Mouse (Mus musculus): Measurements from ENCODE around the gene Xpo6. TPM values are rescaled to one million over a fixed set of nuclear protein-coding genes. Genes with fewer than 3 reads are reported as not detected.

Xpo6 gene
- polyA plus RNA-seq, 1 experiment: 235 TPM

DNA sequence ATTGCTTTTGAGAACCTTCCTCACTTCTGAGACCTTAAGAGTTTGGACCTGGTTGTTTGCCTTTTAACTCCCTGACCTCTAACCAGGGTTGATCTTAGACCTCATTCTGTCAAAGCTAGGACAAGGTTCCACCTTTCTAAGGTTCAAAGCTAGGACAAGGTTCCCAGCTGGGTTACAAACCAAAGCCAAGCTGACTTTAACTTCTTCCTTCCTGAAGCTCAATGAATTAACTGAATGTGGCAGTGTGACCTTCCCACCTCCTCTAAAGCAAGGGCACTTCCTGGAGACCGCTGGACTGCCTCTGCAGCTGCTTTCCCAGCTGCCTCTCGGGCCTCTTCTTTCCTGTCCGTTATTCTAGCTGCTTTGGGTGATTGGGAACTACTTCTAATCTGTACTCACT, 32.9 kb downstream of the Xpo6 start:
- no peak overlapping the region for H3K4me3 ChIP-seq (ENCODE audit: extremely low read depth, insufficient read depth, insufficient read length)
- no peaks in the 10 kb centered on the region for H3K4me1 ChIP-seq (ENCODE audit: control insufficient read depth, insufficient read depth, insufficient read length)
- TF ChIP-seq CTCF (IDR thresholded peaks at IDR 0.05; ENCODE audit: extremely low read depth, insufficient read depth, insufficient read length, insufficient replicate concordance) (no peak), POLR2A (IDR thresholded peaks at IDR 0.05; ENCODE audit: low read depth, low read length) (no peak)
- 4% methylated on average over 3 of the region's 3 CpGs for WGBS
- DNase-seq (ENCODE audit: low read depth in 1 of 2, low spot score in 2 of 2): no peak
- H3K27ac ChIP-seq (ENCODE audit: insufficient read depth, low read length): no peak overlapping the region
- H3K36me3 ChIP-seq (ENCODE audit: control insufficient read depth, insufficient read depth, low read length): peaks cover 9% of the 10 kb centered on the region; the same call in 1 of the 2 replicates
- H3K27me3 ChIP-seq (ENCODE audit: control insufficient read depth, insufficient read depth, low read length): no peaks in the 10 kb centered on the region

DNA sequence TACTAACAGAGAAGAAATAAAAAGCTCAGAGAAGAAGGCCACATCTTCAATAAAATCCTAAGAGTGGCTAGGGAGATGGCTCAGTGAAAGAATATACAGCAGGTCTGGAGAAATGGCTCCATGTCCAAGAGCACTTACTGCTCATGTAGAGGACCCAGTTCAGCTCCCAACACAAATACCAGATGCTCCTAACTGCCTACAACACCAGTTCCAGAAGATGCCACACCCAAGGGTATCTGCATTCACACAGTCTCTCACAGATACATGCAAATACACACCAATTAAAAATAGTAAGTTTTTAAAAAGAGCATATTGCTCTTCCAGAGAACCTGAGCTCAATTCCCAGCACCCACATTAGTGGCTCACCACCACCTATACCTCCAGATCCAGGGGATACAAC, 33.7 kb downstream of the Xpo6 start:
- H3K4me3 ChIP-seq (ENCODE audit: extremely low read depth, insufficient read depth, insufficient read length): no peak overlapping the region
- TF ChIP-seq CTCF (IDR thresholded peaks at IDR 0.05; ENCODE audit: extremely low read depth, insufficient read depth, insufficient read length, insufficient replicate concordance) (no peak), POLR2A (IDR thresholded peaks at IDR 0.05; ENCODE audit: low read depth, low read length) (no peak)
- H3K36me3 ChIP-seq (ENCODE audit: control insufficient read depth, insufficient read depth, low read length): peaks cover 9% of the 10 kb centered on the region; the same call in 1 of the 2 replicates
- H3K4me1 ChIP-seq (ENCODE audit: control insufficient read depth, insufficient read depth, insufficient read length): no peaks in the 10 kb centered on the region
- H3K27ac ChIP-seq (ENCODE audit: insufficient read depth, low read length): no peak overlapping the region
- no peak for DNase-seq (ENCODE audit: low read depth in 1 of 2, low spot score in 2 of 2)
- no peaks in the 10 kb centered on the region for H3K27me3 ChIP-seq (ENCODE audit: control insufficient read depth, insufficient read depth, low read length)

DNA sequence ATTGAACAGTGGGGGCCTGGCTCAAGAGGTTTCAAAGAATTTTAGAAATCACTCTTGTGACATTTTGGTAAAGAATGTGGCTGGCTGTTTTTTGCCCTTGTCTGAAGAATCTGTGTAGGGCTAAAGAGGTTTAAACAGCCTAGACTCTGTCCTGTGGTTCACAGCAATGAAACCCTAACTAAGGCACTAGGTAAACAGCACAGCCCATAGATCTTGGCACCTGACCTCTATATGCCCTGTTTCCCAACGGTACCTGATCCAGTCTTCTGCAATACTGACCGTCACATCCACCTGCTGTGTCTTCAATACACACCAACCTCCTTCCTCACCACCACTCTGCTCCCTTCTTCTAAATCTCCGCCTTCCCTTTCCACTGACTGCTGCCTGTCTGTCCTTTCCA, 42.1 kb downstream of the Xpo6 start:
- peaks cover 30% of the 10 kb centered on the region for H3K36me3 ChIP-seq (ENCODE audit: control insufficient read depth, insufficient read depth, low read length)
- H3K27me3 ChIP-seq (ENCODE audit: control insufficient read depth, insufficient read depth, low read length): no peaks in the 10 kb centered on the region
- TF ChIP-seq CTCF (IDR thresholded peaks at IDR 0.05; ENCODE audit: extremely low read depth, insufficient read depth, insufficient read length, insufficient replicate concordance) (no peak), POLR2A (IDR thresholded peaks at IDR 0.05; ENCODE audit: low read depth, low read length) (no peak)
- no peak overlapping the region for H3K27ac ChIP-seq (ENCODE audit: insufficient read depth, low read length)
- no peaks in the 10 kb centered on the region; the same call in none of the 2 replicates for H3K4me1 ChIP-seq (ENCODE audit: control insufficient read depth, insufficient read depth, insufficient read length)
- H3K4me3 ChIP-seq (ENCODE audit: extremely low read depth, insufficient read depth, insufficient read length): no peak overlapping the region
- DNase-seq (ENCODE audit: low read depth in 1 of 2, low spot score in 2 of 2): no peak
- 96% methylated on average over 3 of the region's 3 CpGs for WGBS

DNA sequence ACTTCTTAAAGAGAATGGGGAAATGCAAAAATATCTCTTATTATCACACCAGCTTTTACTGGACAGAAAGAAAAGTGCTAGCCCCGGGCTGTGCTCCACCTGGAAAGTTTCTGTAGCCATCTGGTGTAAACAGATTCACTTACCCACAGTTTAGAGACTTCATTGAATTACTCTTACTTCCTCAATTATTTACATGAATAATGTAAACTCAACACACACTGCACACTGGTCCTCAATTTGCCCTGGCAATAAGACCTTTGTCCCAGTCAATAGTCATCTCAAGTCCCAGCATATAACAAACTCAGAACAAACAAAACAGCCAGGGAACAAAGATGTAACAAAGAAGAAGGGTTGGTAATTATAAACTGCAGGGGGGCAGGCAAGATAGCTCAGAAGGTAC, 44.6 kb downstream of the Xpo6 start:
- DNase-seq (ENCODE audit: low read depth in 1 of 2, low spot score in 2 of 2): no peak
- Histone ChIP-seq H3K4me1 (ENCODE audit: control insufficient read depth, insufficient read depth, insufficient read length) (no peaks in the 10 kb centered on the region; the same call in none of the 2 replicates), H3K36me3 (ENCODE audit: control insufficient read depth, insufficient read depth, low read length) (peaks cover 41% of the 10 kb centered on the region), H3K4me3 (ENCODE audit: extremely low read depth, insufficient read depth, insufficient read length) (no peak overlapping the region), H3K27ac (ENCODE audit: insufficient read depth, low read length) (no peak overlapping the region), H3K27me3 (ENCODE audit: control insufficient read depth, insufficient read depth, low read length) (no peaks in the 10 kb centered on the region)
- 39% methylated on average over 1 of the region's 1 CpGs for WGBS
- TF ChIP-seq CTCF (IDR thresholded peaks at IDR 0.05; ENCODE audit: extremely low read depth, insufficient read depth, insufficient read length, insufficient replicate concordance) (no peak), POLR2A (IDR thresholded peaks at IDR 0.05; ENCODE audit: low read depth, low read length) (no peak)

DNA sequence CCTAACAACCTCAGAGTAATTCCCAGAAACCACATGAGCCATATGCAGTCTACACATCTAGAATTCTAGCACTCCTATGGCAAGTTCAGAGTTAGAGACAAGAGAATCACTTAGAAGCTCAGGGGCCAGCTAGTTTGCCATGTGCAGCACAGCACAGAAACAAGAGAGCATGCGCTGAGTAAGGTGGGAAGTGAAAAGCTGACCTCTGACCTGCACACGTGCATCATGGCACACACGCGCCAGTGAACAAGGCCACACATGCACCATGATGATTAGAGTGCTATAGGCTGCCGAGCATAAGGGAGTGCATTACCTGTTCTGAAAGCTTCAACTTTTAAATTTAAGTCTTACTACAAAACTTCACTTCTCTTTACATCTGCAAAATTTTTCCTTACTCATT, 45.6 kb downstream of the Xpo6 start:
- 83% methylated on average over 5 of the region's 5 CpGs for WGBS
- no peak for DNase-seq (ENCODE audit: low read depth in 1 of 2, low spot score in 2 of 2)
- no peak overlapping the region for H3K27ac ChIP-seq (ENCODE audit: insufficient read depth, low read length)
- no peaks in the 10 kb centered on the region for H3K27me3 ChIP-seq (ENCODE audit: control insufficient read depth, insufficient read depth, low read length)
- no peak overlapping the region for H3K4me3 ChIP-seq (ENCODE audit: extremely low read depth, insufficient read depth, insufficient read length)
- H3K4me1 ChIP-seq (ENCODE audit: control insufficient read depth, insufficient read depth, insufficient read length): no peaks in the 10 kb centered on the region; the same call in none of the 2 replicates
- no peak for TF ChIP-seq CTCF (IDR thresholded peaks at IDR 0.05; ENCODE audit: extremely low read depth, insufficient read depth, insufficient read length, insufficient replicate concordance)
- TF ChIP-seq POLR2A (IDR thresholded peaks at IDR 0.05; ENCODE audit: low read depth, low read length): no peak
- H3K36me3 ChIP-seq (ENCODE audit: control insufficient read depth, insufficient read depth, low read length): peaks cover 40% of the 10 kb centered on the region

DNA sequence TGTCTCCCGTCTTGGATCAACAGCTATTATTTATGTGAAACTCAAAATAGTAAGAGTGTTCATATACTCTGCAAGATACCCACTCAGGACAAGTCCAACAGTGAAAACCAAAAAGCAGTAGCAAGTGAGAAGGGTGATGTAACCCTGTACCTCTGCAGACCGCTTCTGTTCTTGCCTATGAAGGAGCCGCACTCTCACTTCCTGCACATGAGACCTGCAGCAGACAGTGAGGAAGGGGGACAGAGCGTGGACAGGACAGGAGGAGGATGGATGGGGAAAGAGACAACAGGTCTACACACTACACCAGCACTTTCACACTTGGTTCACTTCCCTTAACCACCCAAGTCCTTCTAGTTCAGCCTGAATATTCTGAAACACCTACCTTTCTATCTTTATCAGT, 48.0 kb downstream of the Xpo6 start:
- peaks cover 39% of the 10 kb centered on the region for H3K36me3 ChIP-seq (ENCODE audit: control insufficient read depth, insufficient read depth, low read length)
- H3K4me3 ChIP-seq (ENCODE audit: extremely low read depth, insufficient read depth, insufficient read length): no peak overlapping the region
- 90% methylated on average over 4 of the region's 4 CpGs for WGBS
- TF ChIP-seq POLR2A (IDR thresholded peaks at IDR 0.05; ENCODE audit: low read depth, low read length) (no peak), CTCF (IDR thresholded peaks at IDR 0.05; ENCODE audit: extremely low read depth, insufficient read depth, insufficient read length, insufficient replicate concordance) (no peak)
- H3K4me1 ChIP-seq (ENCODE audit: control insufficient read depth, insufficient read depth, insufficient read length): no peaks in the 10 kb centered on the region; the same call in none of the 2 replicates
- H3K27ac ChIP-seq (ENCODE audit: insufficient read depth, low read length): no peak overlapping the region
- DNase-seq (ENCODE audit: low read depth in 1 of 2, low spot score in 2 of 2): no peak
- H3K27me3 ChIP-seq (ENCODE audit: control insufficient read depth, insufficient read depth, low read length): no peaks in the 10 kb centered on the region

DNA sequence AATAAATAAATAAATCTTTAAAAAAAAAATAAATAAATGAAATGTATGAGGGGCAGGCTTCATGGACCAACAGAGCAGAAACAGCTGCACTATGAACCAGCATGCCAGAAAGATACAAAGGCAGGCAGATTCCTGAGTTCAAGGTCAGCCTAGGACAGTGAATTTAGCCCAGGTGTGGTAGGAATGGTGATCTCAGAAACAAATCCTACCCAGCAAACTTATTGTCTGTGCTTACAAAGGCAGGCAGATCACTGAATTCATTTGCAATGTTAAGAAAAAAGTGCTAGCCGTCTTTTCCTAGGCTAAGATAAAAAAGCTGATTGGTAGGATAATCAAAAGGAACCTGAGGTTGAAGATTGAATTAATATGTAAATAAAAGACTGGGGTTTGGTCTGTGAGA, 54.1 kb downstream of the Xpo6 start:
- Histone ChIP-seq H3K27ac (ENCODE audit: insufficient read depth, low read length) (no peak overlapping the region), H3K27me3 (ENCODE audit: control insufficient read depth, insufficient read depth, low read length) (no peaks in the 10 kb centered on the region), H3K36me3 (ENCODE audit: control insufficient read depth, insufficient read depth, low read length) (peaks cover 41% of the 10 kb centered on the region), H3K4me3 (ENCODE audit: extremely low read depth, insufficient read depth, insufficient read length) (no peak overlapping the region), H3K4me1 (ENCODE audit: control insufficient read depth, insufficient read depth, insufficient read length) (no peaks in the 10 kb centered on the region)
- 85% methylated on average over 1 of the region's 1 CpGs for WGBS
- TF ChIP-seq POLR2A (IDR thresholded peaks at IDR 0.05; ENCODE audit: low read depth, low read length): no peak
- no peak for TF ChIP-seq CTCF (IDR thresholded peaks at IDR 0.05; ENCODE audit: extremely low read depth, insufficient read depth, insufficient read length, insufficient replicate concordance)
- DNase-seq (ENCODE audit: low read depth in 1 of 2, low spot score in 2 of 2): no peak

All from spleen, adult 2 months (tissue).